Mouse (Mus musculus): Measurements from ENCODE around the gene Rgs2.

The Rgs2 gene

DNA sequence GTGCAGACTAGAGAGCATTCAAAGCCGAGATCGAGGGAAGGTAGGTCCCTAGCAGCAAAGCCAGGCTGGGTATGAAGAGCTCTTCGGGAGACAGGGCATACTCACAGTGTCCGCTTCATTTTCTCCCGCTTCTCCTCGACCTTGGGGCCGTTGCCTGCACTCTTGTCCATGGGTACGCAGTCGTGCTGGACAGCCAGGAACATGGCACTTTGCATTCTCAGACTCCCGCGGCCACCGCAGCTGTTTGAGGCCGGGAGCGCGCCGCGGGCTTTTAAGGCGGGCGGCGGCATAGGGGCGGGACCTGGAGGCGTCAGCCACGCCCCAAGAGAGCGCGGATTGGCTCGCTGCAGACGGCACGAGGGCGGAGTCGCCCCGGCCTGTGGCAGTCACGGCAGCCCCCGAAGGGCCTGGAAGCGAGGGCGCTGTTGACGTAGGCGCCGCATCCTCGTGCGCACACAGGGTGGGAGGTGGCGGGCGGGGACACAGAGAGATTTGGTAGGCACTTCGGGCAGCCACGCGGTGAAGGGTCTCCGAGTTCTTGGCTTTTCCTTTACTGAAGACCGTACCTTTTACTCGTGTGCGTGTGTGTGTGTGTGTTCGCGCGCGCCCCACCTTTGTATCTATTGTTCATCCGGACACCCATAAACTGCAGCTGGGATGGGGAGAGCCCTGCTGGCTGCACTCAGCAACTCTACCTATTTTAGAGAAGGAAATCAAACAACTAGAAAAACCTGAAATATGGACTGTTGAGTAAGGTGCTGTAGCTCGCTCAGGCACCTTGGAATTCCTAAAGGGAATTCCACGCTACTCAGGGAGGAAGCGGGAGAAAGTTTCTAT, at the start of gene Rgs2:
Gene Rgs2 (minus strand): TSS at position 258 of the 837 bp plus-strand sequence.
- peak; percentile 81 for DNase-seq (ENCODE audit: low read depth)

DNA sequence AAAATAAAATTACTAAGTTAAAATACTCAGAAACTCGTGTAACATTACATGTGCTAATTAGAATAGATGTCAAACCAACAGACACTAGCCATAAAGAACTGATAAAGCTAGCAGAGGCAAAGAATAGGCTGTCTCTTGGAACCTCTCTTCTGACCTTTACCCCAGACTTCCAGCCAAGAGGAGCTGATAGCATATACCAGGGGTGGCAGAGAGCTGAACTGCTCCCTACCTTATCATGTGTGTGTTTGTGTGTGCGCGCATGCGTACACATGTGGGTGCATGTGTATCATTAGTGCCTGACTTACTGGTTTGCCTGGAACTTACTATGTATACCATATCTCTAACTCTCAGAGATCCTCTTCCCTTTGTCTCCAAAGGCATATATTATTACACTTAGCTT, 49.4 kb upstream of the Rgs2 start:
- DNase-seq (ENCODE audit: low read depth), result no peak

DNA sequence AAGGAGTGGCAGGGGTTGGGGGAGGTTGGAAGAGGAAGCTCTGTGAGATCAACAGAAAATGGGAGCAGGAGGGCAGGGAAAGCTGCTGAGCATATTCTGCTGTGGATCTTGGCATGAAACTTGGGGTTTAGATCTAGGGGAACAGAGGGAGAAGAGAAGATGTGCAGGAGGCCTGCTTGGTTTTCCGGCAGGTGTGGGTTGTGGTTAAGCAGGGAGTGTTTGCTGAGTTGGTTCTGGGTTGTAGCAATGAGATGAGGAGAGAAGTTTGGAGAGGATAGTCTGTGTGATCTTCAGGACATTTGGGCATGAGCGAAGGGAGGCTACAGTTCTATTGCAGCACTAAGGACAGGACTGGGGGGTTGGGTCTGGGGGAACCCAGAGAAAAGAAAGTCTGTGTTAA, 37.9 kb upstream of the Rgs2 start:
- DNase-seq (ENCODE audit: low read depth), result no peak

DNA sequence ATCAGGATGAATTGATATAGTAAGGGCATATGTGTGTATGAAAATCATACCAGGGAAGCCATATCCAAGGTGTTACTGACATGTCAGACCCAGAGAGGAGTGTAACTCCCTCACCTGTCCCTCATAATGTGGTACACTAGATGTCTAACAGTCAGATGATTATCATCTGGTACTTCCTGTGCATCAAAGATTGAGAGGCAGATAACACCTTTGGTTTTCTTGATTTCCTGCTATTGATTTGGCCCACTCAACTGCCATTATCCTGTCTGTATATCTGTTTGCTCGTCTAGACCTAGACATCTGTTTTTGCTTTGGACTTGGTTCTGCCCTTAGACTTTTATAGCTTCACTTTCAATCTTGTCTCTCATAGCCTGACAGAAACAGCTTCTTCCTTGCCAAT, 29.5 kb upstream of the Rgs2 start:
- DNase-seq (ENCODE audit: low read depth), result no peak

DNA sequence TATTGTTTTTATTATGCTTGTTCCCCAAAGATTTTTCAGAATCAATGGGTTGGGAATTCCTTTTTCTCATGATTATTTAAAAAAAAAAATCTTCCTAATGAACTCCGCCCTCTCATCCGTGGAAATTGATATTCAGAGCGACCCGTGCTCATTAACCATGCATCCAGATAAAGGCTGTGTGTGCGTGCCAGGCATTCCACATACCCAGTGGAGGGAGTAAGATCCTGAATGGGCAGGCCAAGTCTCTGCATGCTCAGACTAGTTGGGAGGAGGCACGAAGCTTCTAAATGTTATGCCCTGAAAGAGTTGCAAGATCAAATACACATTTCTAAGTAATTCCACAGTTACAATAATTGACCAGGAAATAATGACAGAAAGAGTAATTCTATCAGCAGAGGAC, 26.5 kb upstream of the Rgs2 start:
- no peak for DNase-seq (ENCODE audit: low read depth)

DNA sequence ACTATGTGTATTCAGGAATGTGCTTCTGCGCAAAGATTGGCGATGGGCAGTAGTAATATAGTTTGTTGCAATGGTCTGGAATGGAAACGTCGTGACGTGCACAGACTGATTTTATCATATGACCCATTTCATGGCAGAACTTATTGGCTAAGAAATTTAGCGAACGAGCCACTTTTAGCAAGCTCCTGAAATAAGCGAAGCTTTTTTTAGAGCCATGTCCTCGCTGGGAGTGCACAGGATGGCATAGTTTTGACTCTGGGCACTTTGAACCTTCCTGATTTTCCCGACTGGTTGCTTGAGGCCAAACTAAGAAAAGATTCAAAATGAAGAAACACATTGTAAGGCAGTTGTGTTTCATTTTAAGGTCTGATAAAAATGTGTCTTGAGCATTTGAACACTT, 25.7 kb upstream of the Rgs2 start:
- DNase-seq (ENCODE audit: low read depth), result no peak

DNA sequence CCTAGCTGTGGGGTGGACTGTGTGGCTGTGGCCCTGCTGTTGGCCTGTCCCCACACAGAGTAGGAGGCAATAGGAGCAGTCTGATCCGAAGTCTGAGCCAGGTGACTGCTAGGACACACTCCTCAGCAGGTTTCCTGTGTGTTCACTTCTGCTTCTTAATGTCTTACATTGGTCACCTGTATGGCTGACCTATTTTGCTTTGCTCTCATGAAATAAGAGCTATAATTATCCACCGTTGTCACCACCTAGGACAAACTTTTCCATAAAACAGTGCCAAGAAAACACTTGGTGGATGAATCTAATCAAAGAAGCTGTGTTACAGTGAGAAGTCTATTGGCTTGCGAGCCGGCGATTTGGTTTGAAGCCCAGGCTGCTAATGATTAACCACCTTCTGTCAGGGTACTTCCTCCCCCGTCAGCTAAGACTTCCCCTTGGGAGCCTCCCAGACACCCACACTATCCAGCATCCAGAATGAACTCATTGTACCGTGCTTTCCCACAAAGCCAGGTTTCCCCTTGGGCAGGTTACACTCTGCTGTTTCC, 14.5 kb upstream of the Rgs2 start:
- no peak for DNase-seq (ENCODE audit: low read depth)

DNA sequence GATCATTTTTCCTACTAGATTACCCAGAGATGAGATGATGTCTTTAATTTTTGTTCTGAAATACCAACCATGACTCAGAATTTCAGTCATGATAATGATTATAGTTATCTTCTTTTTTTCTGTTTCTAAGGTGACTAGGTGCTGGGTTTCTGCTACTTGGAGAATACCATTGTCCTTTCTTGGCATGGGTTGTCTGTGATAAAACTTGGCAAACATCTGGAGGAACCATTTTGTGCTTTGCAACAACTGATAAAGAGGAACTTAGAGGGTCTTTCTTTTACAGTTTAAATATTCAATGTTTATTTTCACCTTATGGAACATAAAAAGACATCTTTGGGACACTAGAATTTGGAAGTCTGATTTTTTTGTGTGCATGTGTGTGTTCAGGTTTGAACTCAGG, 10.0 kb upstream of the Rgs2 start:
- no peak for DNase-seq (ENCODE audit: low read depth)

DNA sequence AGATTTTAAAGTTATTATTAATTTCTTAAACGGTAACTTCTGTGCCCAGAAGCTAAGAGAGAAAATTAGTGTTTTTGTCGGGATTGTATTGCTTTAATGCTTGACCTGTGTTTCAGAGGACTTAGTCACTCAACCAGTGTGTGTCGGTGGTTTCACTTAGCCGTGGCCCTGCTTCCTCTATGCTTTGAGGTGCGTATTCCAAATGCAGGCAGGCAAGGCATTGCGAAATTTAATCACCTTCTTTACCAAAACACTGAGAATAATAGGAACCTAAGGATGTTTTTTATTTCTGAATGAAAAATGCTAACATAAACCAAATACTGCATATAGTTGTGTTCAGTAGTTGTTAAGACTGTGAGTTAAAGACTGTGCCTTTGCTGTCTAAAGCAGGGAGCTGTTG, 3.4 kb upstream of the Rgs2 start:
- no peak for DNase-seq (ENCODE audit: low read depth)

DNA sequence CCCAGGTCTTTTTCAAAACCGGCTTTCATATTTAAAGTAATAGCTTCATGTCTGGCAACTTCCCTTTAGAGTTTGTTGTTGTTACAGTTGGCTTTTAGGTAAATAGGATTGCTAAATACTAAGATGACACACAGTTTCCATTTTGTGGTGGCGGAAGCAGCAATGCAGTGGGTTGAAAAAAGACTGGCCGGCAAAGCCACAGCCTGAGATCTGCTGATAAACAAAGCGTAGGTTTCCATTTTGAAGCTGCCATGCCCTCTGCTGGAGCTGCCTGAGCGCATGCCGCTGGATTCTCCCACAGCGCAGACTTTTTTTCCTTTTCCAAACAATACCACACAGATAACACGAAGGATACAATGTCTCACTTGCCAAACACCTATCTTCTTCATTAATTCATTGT, 2.6 kb upstream of the Rgs2 start:
- DNase-seq (ENCODE audit: low read depth), result peak; percentile 79

DNA sequence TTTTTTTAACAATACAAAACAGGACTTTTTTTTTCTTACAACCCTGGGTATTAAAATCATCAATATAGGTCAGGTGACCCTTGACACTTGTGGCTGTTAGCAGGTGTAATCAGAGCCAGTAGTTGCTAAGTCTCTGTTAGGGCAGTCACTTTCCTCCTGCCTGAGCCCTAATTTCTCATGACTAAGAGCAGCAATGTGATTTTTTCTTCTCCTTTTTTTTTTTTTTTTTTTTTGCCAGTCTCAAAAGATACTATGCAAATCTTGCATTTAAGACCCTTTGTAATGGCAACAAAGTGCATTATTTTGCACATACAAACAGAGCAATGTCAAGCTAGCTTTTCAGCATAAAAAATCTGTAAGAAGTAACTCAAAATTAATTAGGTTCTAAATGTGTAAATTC, 1.7 kb upstream of the Rgs2 start:
- DNase-seq (ENCODE audit: low read depth), result no peak

DNA sequence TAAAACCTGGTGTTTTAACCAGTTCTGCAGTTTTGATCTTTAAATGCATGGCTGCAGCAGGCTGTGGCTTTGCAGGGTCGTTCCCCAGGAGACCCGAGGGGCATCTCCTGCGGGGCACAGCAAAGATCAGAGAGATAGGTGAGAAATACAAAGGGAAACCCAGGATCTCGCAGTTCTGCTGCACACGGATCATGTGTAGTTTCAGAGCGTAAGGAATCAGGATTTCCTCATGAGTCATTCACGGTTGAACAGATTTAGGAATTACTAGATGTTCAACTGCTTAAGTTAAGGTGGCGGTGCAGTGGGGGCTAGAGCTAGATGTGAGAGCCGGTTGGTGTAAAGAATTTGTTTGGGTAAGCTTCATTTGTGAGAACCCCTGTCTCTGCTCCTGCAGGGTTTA, 780 bp upstream of the Rgs2 start:
- DNase-seq (ENCODE audit: low read depth), result no peak

DNA sequence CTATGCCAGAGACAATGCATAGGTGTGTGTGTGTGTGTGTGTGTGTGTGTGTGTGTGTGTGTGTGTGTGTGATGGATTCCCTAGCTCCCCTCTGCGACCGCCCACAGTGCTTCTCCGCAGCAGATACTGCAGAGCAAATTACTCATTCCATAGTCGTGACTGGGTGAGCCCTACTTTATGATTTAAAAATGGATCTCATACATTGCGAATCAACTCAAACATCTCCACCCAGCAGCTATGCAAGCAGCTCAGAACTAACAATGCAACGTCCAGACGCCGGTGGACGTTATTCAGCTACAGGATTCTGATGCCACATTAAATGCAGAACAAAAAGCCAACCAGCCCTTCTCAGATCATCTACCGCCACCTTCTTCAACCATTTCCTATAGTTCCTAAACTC, 545 bp downstream of the Rgs2 start:
- DNase-seq (ENCODE audit: low read depth), result no peak

DNA sequence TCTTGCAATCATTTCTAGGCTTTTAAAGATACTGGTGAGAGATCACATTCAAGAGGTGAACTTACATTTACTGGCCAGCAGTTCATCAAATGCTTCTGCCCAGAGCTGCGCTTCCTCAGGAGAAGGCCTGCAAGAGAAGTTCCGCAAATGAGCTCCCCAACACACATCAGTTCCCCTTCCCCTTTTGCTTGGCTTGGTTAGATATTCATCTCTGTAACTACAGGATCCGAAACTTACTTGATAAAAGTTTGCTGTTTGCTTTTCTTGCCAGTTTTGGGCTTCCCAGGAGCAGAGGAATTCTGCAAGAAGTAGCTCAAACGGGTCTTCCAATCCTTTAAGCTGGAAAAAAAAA, 1.3 kb downstream of the Rgs2 start:
- no peak for DNase-seq (ENCODE audit: low read depth)

DNA sequence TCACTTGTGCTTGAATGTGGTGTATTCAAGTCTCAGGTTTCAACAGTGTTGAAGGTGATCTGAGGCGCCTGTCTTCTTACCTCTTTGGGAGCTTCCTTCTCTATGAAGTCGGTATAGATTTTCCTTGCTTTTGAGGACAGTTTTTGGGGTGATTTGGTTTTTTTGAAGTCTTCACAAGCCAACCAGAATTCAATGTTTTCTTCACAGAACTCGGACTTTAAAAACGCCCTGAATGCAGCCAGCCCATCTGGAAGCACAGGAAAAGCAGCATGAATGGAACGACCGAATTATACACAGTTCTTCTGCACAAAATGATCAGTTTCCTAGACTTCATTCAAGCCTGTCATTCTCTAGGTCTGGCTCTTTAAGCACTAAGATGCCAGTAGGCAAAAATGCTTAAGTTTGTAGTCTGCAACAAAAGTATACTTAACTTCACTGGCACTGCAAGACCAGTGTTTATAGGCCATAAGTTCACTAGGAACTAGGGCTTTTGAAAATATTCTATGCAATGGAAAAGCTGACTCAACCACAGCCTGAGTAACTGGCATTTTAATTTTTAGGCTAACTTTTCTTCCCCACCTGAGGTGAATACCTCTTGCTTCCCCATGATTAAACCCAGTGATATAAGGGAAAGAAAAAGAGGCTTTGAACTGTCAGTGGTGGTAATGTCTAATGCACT, 1.8 kb downstream of the Rgs2 start:
- no peak for DNase-seq (ENCODE audit: low read depth)

DNA sequence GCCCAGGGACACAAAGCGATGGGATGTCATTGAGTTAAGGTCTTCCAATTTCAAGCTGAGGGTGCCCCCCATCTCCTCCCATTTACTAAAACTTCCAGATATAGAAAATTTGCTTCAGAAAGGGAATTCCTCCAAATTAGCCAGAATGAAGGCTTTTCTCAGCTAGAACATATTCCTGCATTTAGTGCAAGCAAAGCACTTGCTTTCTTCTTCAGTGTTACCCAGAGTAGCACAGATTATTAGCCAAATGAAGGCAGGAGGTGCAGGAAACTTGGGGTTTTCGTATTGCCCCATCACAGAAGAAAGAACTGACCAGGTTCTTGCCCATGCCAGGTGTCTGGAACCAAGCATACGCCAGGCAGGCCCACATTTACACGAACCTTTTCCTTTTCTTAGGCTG, 3.7 kb downstream of the Rgs2 start:
- no peak for DNase-seq (ENCODE audit: low read depth)

DNA sequence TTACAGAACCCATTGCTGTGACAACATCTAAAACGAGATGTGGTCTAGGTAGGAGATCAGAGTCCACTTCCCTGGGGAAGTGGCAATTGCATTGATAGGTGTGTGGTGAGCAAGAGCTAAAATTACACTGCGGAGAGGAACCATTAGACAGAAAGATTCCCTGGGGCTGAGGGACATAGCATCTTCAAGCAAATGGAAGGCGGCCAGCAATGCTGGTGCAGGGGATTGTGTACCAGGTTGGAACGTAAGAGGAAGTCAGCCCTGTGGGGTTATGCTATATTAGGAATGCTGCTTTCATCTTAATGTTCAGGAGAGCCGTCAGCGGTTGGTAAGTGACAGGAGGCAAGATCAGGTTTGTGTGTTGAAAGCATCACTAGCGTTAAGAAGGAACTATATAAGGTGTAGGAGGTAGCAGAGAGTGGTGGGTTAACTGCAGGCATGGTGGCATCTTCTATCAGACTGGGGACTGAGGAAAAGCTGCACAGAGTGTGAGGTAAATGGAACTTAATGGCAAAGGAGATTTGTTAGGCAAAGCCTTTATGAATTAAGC, 4.5 kb downstream of the Rgs2 start:
- no peak for DNase-seq (ENCODE audit: low read depth)

DNA sequence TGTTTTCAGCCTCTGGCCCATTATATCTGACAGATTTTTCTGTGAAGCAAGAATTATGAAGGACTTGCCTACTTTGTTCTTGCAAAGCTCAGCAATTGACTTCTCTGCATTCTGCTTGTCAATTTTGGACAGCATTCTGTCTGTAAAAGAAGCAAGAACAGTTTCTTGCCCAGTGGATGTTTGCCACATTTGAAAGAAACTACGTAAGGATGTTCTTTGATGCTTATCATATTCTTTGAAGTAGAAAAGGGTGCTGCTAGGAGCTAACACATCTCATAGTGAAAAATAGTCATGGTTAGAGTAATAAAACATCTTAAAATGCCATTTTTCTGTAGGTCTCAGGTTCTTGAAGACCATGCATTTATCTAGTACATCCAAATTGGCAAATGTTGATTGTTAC, 10.9 kb downstream of the Rgs2 start:
- DNase-seq (ENCODE audit: low read depth), result no peak

DNA sequence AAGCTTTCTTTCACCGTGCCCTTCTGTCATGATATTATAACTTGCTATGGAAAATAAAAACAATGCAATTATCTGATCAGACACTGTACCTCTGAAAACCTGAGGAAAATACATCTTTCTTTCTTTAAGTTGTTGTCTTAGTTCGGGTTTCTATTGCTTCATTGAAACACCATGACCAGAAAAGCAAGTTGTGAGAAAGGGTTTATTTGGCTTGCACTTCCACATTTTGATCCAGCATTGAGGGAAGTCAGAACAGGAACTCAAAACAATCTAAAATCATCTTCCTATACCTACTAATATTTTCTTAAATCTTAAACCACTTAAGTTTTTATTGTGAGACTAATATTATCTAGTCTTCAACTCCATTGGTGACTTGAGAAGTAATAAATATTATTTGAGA, 11.4 kb downstream of the Rgs2 start:
- DNase-seq (ENCODE audit: low read depth), result no peak

DNA sequence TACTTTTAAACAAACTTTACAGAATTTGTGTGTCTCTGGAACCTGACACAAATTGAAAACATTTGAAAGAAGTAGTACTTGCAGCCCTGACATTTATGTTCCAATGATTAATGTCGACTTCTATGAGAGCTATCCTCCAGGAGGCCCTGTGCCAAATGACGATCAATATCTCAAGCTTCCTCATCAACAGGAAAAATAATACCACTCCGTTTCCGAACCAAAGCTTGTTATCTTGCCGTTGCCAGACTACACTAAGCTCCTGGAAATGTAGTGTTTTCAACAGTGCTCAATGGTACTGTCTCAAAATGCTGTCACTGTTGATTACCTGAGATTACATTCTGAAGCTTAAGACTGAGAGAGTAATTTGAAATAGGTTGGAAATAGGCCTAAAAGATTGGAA, 13.7 kb downstream of the Rgs2 start:
- no peak for DNase-seq (ENCODE audit: low read depth)

DNA sequence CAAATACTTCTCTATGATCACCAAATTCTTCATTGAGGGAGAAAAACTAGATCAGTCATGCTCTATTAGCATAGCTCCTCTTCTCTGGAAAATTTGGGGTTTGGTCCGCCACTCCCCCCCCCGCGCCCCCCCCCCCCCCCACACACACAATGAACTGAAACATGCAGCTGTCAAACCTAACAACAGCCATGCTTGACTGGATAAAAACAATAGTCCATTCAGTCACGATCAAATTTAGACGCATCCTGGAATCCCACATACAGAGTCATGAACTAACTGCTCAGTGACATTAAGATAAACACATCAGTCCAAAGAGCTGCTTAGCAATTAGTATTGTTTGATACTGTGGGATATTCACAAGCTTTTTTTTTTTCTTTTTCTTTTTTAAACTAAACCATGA, 14.2 kb downstream of the Rgs2 start:
- no peak for DNase-seq (ENCODE audit: low read depth)

DNA sequence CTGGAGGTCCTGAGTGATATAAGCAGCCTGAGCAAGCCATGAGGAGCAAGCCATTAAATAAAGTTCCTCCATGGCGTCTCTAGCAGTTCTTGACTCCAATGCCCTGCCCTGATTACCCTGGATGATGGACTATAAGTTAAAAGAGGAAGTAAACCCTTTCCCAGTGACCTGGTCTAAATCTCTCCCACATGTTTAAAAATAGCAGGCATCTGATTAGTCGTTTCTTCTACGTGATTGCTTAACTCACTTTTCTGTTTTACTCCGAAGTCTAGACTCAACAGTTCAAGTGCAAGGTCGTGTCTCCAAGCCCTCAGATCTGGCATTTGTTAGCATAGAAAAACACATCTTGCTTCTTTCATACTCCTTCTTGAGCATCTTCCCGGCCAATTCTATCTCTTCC, 15.2 kb downstream of the Rgs2 start:
- DNase-seq (ENCODE audit: low read depth), result no peak

DNA sequence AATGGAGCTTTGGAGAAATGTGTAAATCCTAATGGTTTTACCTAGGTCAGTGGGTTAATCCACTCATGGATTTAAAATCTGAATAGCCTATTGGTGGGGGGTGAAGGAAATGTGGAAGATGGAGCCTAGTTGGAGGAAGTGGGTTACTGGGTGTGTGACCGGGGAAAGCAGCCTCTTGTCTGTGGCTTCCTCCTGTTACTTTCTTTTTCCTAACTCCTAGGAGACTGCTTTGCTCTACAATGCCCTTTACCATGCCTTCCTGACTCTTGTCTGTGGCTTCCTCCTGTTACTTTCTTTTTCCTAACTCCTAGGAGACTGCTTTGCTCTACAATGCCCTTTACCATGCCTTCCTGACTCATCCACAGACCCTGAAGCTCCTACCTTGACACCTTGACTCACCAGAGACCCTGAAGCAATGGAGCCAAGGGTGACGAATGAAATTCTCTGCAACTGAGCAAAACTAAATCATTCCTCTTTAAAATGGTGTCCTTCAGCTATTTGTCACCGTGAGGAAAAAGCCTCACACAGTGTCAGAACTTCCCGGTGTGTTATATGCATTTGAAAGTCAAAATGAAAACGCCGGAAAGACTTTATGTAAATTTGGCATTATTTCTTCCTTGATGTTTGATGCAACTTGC, 18.9 kb downstream of the Rgs2 start:
- DNase-seq (ENCODE audit: low read depth), result no peak
